Mouse (Mus musculus): ENCODE measurements at regions not wholly inside any gene's neighbourhood (a gene's known extent, or its start where the extent isn't known, plus 50 kb on each side); places are given as distances from the start of the nearest gene placed in this dataset.

DNA sequence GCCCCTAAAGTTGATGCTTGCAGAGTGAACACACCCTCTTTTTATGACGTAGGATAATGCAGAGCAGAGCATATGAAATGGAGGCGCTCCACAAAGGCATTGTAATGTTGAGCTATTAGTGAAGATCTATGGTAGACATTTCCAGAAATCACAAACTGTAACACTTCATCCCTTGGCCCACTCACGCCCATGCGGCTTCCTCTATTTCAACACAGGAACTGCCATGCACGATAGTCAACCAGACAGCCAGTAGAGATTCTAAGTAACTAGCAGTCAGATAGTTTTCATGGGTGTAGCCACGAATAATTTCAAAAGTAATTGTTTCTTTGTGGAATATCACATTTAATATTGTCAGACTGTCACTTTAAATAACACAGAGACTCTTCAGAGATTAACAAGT lies 141.6 kb upstream of the Slc16a7 start:
- Histone ChIP-seq H3K4me3 (ENCODE audit: low read length) (no peak overlapping the region), H3K36me3 (ENCODE audit: insufficient read depth, low read length) (no peaks in the 10 kb centered on the region), H3K9me3 (ENCODE audit: low read length) (no peaks in the 10 kb centered on the region), H3K9ac (replicated peaks; ENCODE audit: low read length) (no peak overlapping the region), H3K4me1 (ENCODE audit: insufficient read depth, low read length) (no peaks in the 10 kb centered on the region), H3K4me2 (ENCODE audit: low read depth, low read length) (no peak overlapping the region), H3K27ac (no peak overlapping the region), H3K27me3 (ENCODE audit: insufficient read depth, low read length) (no peaks in the 10 kb centered on the region)
- WGBS = 91% methylated on average over 6 of the region's 6 CpGs
- ATAC-seq (no peak), DNase-seq (ENCODE audit: low spot score) (no peak)
- no peak for TF ChIP-seq CTCF (IDR thresholded peaks at IDR 0.05; ENCODE audit: low read depth)

DNA sequence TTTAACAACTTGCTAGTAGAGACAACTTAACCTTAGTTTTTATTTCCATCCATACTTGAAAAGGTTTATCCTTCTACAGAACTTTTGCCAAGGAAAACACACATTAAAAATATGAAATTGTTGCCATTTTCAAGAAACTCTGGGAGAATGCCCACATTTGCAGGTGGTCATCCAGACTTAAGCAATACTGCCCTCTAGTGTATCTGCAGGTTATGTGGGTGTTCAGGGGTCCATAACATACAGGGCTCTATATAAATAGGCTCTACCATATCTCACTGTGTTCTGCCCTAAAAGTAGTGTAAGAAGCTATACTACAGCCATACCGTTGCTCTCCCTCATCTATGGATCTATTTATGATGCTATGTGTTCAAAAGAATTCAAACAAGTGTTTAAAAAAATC lies 149.1 kb upstream of the Slc16a7 start:
- H3K4me1 ChIP-seq (ENCODE audit: insufficient read depth, low read length) = no peaks in the 10 kb centered on the region
- no peaks in the 10 kb centered on the region for H3K27me3 ChIP-seq (ENCODE audit: insufficient read depth, low read length)
- no peaks in the 10 kb centered on the region for H3K36me3 ChIP-seq (ENCODE audit: insufficient read depth, low read length)
- WGBS = 51% methylated on average over 1 of the region's 1 CpGs
- no peak overlapping the region for H3K4me3 ChIP-seq (ENCODE audit: low read length)
- no peak overlapping the region for H3K27ac ChIP-seq
- no peak for ATAC-seq
- peak; percentile 75 for TF ChIP-seq CTCF (IDR thresholded peaks at IDR 0.05; ENCODE audit: low read depth)
- no peaks in the 10 kb centered on the region for H3K9me3 ChIP-seq (ENCODE audit: low read length)
- H3K9ac ChIP-seq (replicated peaks; ENCODE audit: low read length) = no peak overlapping the region
- no peak overlapping the region for H3K4me2 ChIP-seq (ENCODE audit: low read depth, low read length)
- peak; percentile 71 for DNase-seq (ENCODE audit: low spot score)

DNA sequence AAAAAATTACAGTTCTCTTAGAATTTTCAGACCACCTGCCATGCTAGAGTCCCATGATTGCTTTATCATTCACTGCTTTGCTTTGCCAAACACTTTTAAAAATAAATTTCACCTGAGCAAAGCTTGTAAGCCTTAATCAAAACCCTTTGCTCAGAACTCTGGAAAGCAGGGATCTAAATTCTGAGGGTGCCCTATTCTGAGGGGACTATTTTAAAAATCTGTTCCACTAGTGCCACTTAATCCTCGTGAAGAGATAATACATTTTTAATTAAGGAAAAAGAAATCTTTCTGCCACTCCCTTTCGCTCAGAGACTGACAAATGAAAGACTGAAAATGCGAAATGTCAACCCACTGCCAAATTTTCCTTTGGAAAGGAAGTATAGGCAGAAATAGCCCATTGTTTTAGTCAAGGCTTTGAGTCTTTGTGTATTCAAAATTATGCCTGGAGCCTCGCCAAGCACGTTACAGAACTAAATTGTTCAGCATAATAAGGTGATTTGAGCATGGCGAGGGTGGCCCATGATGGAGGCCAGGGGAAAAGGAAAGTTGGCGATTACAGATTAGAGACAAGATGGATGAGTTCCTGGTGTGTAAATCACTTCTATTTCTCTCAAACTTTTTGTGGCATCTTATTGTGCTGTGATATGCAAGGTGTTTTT lies 197.4 kb upstream of the Slc16a7 start:
- H3K36me3 ChIP-seq (ENCODE audit: insufficient read depth, low read length) = no peaks in the 10 kb centered on the region
- DNase-seq (ENCODE audit: low spot score) = peak; percentile 40
- no peaks in the 10 kb centered on the region for H3K27me3 ChIP-seq (ENCODE audit: insufficient read depth, low read length)
- no peak overlapping the region for H3K4me2 ChIP-seq (ENCODE audit: low read depth, low read length)
- ATAC-seq = no peak
- no peak overlapping the region for H3K4me3 ChIP-seq (ENCODE audit: low read length)
- no peak overlapping the region for H3K9ac ChIP-seq (replicated peaks; ENCODE audit: low read length)
- H3K27ac ChIP-seq = no peak overlapping the region
- 18% methylated on average over 7 of the region's 7 CpGs for WGBS
- TF ChIP-seq CTCF (IDR thresholded peaks at IDR 0.05; ENCODE audit: low read depth) = no peak
- no peaks in the 10 kb centered on the region for H3K4me1 ChIP-seq (ENCODE audit: insufficient read depth, low read length)
- H3K9me3 ChIP-seq (ENCODE audit: low read length) = no peaks in the 10 kb centered on the region

DNA sequence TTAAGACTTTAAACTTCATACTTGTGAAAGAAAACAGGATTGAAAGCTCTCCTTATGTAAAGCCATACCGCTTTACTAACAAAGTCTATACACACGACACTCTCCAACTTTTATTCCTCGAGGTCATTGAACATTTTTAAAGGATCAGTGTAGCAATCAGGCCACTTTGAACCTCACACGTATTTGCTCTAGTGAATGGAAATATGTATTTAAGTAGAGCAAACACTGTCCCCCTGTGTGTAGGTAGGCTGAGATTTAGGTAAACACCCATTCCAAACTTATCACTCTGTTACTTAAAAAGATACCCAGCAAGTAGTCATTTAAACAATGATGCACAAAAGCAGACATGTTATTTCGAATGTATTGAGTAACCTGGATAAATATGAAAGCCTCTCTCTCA lies 203.7 kb upstream of the Slc16a7 start:
- Histone ChIP-seq H3K4me3 (ENCODE audit: low read length) (no peak overlapping the region), H3K9ac (replicated peaks; ENCODE audit: low read length) (no peak overlapping the region), H3K4me2 (ENCODE audit: low read depth, low read length) (no peak overlapping the region), H3K9me3 (ENCODE audit: low read length) (no peaks in the 10 kb centered on the region), H3K36me3 (ENCODE audit: insufficient read depth, low read length) (no peaks in the 10 kb centered on the region), H3K27me3 (ENCODE audit: insufficient read depth, low read length) (no peaks in the 10 kb centered on the region), H3K4me1 (ENCODE audit: insufficient read depth, low read length) (no peaks in the 10 kb centered on the region), H3K27ac (no peak overlapping the region)
- no peak for DNase-seq (ENCODE audit: low spot score)
- ATAC-seq = no peak
- TF ChIP-seq CTCF (IDR thresholded peaks at IDR 0.05; ENCODE audit: low read depth) = no peak
- WGBS = 88% methylated on average over 5 of the region's 5 CpGs

DNA sequence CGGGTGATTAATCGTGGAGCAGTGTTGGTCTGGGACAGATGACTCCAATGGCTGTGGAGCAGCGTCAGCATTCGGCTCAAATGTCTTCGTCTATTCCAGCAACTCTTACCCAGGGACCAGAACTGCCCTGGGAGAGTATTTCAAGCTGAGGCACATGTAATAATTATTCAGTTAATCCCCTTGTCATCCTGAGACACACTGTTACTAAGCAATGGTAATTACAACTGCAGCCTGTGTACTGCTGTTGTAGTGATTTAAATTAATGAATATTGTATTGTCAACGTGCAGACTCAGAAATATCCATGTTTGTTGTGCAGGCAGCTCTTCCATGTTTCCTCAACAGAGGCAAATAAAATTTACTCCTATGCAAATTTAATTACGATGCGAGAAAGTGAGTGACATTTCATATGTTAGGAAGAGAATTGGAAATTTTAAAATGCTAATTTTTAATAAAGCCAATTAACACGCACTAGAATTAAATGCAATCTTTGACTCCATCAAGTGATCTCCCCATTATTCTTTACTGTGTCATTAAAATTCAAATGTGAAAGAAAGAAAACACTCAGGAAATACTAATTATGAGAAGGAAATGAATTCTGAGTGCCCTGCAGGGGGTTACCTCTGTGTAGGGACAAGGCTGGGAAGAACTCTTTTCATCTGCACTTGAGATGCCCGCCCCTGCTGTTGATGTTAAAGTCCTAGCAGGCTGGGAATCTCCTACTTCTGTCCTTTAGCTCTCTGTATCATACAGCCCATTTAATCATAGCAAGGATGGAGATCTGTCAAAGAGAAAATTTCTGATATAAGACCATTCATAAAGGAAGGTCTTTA lies 218.7 kb upstream of the Slc16a7 start:
- H3K27ac ChIP-seq = no peak overlapping the region
- no peaks in the 10 kb centered on the region for H3K9me3 ChIP-seq (ENCODE audit: low read length)
- ATAC-seq = 0 out of 2 replicates have a peak, but pooled peaks have one; percentile 24
- H3K9ac ChIP-seq (replicated peaks; ENCODE audit: low read length) = no peak overlapping the region
- no peaks in the 10 kb centered on the region for H3K27me3 ChIP-seq (ENCODE audit: insufficient read depth, low read length)
- TF ChIP-seq CTCF (IDR thresholded peaks at IDR 0.05; ENCODE audit: low read depth) = no peak
- no peaks in the 10 kb centered on the region for H3K4me1 ChIP-seq (ENCODE audit: insufficient read depth, low read length)
- H3K36me3 ChIP-seq (ENCODE audit: insufficient read depth, low read length) = no peaks in the 10 kb centered on the region
- no peak overlapping the region for H3K4me3 ChIP-seq (ENCODE audit: low read length)
- WGBS = 45% methylated on average over 10 of the region's 10 CpGs
- H3K4me2 ChIP-seq (ENCODE audit: low read depth, low read length) = no peak overlapping the region
- peak; percentile 15 for DNase-seq (ENCODE audit: low spot score)

DNA sequence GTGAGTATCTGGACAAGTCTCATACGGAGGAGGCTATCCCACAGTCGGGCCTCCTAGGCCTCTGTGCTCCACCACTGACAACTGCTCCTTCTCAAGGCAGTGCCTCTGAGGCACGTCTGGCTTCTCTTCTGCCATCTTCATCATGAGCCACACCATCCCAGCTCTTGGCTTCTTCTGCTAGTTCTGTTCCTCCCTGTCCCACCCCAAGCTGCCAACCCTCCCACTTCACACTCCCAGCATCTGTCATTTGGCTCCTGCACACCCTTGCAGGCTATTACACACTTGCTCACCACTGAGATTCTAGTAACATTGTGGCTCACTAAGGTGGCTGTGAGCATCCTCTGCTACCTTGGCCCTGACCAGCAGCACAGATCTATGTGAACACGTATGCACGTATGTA lies 221.1 kb upstream of the Slc16a7 start:
- no peak for TF ChIP-seq CTCF (IDR thresholded peaks at IDR 0.05; ENCODE audit: low read depth)
- H3K36me3 ChIP-seq (ENCODE audit: insufficient read depth, low read length) = no peaks in the 10 kb centered on the region
- no peaks in the 10 kb centered on the region for H3K27me3 ChIP-seq (ENCODE audit: insufficient read depth, low read length)
- H3K4me1 ChIP-seq (ENCODE audit: insufficient read depth, low read length) = no peaks in the 10 kb centered on the region
- no peaks in the 10 kb centered on the region for H3K9me3 ChIP-seq (ENCODE audit: low read length)
- ATAC-seq (no peak), DNase-seq (ENCODE audit: low spot score) (no peak)
- H3K4me3 ChIP-seq (ENCODE audit: low read length) = no peak overlapping the region
- WGBS = 83% methylated on average over 5 of the region's 5 CpGs
- no peak overlapping the region for H3K9ac ChIP-seq (replicated peaks; ENCODE audit: low read length)
- no peak overlapping the region for H3K4me2 ChIP-seq (ENCODE audit: low read depth, low read length)
- no peak overlapping the region for H3K27ac ChIP-seq

DNA sequence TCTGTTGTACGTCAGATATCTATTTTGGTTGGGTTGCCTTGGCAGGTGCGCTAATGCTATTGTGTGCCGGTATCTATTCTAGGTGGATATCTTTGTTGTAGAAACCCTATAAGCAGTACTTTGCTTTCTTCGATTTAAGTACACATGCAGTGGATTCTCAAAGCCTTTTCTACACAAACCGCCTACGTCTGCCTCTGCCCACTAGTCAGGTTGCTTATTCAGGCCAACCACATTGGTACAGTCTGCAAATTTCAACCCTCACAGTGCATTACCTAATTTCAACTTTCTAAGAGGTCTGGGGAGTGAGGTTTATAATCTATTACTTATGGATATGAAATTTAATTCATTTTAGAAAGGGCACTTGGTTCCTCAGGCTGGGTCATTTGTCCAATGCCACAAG lies 223.5 kb upstream of the Slc16a7 start:
- H3K27ac ChIP-seq = no peak overlapping the region
- DNase-seq (ENCODE audit: low spot score) = no peak
- TF ChIP-seq CTCF (IDR thresholded peaks at IDR 0.05; ENCODE audit: low read depth) = no peak
- H3K9me3 ChIP-seq (ENCODE audit: low read length) = no peaks in the 10 kb centered on the region
- no peak overlapping the region for H3K4me2 ChIP-seq (ENCODE audit: low read depth, low read length)
- WGBS = 93% methylated on average over 6 of the region's 6 CpGs
- no peak overlapping the region for H3K4me3 ChIP-seq (ENCODE audit: low read length)
- H3K36me3 ChIP-seq (ENCODE audit: insufficient read depth, low read length) = no peaks in the 10 kb centered on the region
- H3K9ac ChIP-seq (replicated peaks; ENCODE audit: low read length) = no peak overlapping the region
- no peaks in the 10 kb centered on the region for H3K4me1 ChIP-seq (ENCODE audit: insufficient read depth, low read length)
- H3K27me3 ChIP-seq (ENCODE audit: insufficient read depth, low read length) = no peaks in the 10 kb centered on the region
- ATAC-seq = no peak

Measured in hindbrain, postnatal 0 days (tissue).